ENCODE assay signal across 8 mouse cellular contexts in genomic region chr10:8196300-8196699, GRCm38 (mm10).
DNase-seq lines count a peak whose midpoint lies in the region; ATAC-seq and TF ChIP-seq lines count a peak whose summit lies in the region.

No protein-coding gene starts in this region.

- DNase-seq in R1 (ENCODE audit: low read depth, low spot score) = peak; percentile 80
- peak; percentile 70 for DNase-seq in cerebellum, adult 18-20 months
- peak; percentile 90 for DNase-seq in forebrain, postnatal 0 days
- DNase-seq in layer of hippocampus, adult 9-11 months = peak; percentile 81
- peak; percentile 94 for DNase-seq in lung, embryonic 14.5 days
- peak; percentile 32 for DNase-seq in retina, adult 2 months (ENCODE audit: low read depth, low spot score)
- DNase-seq in spleen, postnatal 4 days (ENCODE audit: low spot score in 2 of 2) = no peak

- H3K36me3 ChIP-seq in forebrain, postnatal 0 days (ENCODE audit: insufficient read depth) = no peaks in the 10 kb centered on the region
- no peaks in the 10 kb centered on the region for H3K36me3 ChIP-seq in hindbrain, embryonic 13.5 days
- no peaks in the 10 kb centered on the region for H3K36me3 ChIP-seq in lung, embryonic 14.5 days (ENCODE audit: insufficient read depth)

- no peaks in the 10 kb centered on the region for H3K4me1 ChIP-seq in forebrain, postnatal 0 days (ENCODE audit: insufficient read depth)
- H3K4me1 ChIP-seq in hindbrain, embryonic 13.5 days (replicated peaks) = peaks cover 7% of the 10 kb centered on the region; the same call in 1 of the 2 replicates
- H3K4me1 ChIP-seq in lung, embryonic 14.5 days (ENCODE audit: insufficient read depth) = no peaks in the 10 kb centered on the region

- no peak overlapping the region for H3K9ac ChIP-seq in forebrain, postnatal 0 days
- H3K9ac ChIP-seq in hindbrain, embryonic 13.5 days = no peak overlapping the region
- no peak overlapping the region for H3K9ac ChIP-seq in lung, embryonic 14.5 days

- H3K4me3 ChIP-seq in forebrain, postnatal 0 days (ENCODE audit: low read depth, low read length) = no peak overlapping the region
- no peak overlapping the region for H3K4me3 ChIP-seq in hindbrain, embryonic 13.5 days
- H3K4me3 ChIP-seq in lung, embryonic 14.5 days (ENCODE audit: low read depth, low read length) = no peak overlapping the region

- H3K27me3 ChIP-seq in forebrain, postnatal 0 days (ENCODE audit: insufficient read depth, low read length) = no peaks in the 10 kb centered on the region
- H3K27me3 ChIP-seq in hindbrain, embryonic 13.5 days = no peaks in the 10 kb centered on the region
- no peaks in the 10 kb centered on the region for H3K27me3 ChIP-seq in lung, embryonic 14.5 days (ENCODE audit: insufficient read depth, low read length)

- H3K9me3 ChIP-seq in forebrain, postnatal 0 days (ENCODE audit: low read length) = no peaks in the 10 kb centered on the region
- H3K9me3 ChIP-seq in hindbrain, embryonic 13.5 days = no peaks in the 10 kb centered on the region
- H3K9me3 ChIP-seq in lung, embryonic 14.5 days (ENCODE audit: low read depth, low read length) = no peaks in the 10 kb centered on the region

- peak; percentile 90 for TF ChIP-seq CTCF in forebrain, postnatal 0 days (IDR thresholded peaks at IDR 0.05; ENCODE audit: low read depth)
- TF ChIP-seq CTCF in lung, embryonic 14.5 days (IDR thresholded peaks at IDR 0.05; ENCODE audit: low read depth) = peak; percentile 90

- ATAC-seq in forebrain, postnatal 0 days = peak; percentile 93
- peak; percentile 90 for ATAC-seq in hindbrain, embryonic 13.5 days (ENCODE audit: low FRiP score)
- ATAC-seq in lung, embryonic 14.5 days (ENCODE audit: insufficient read depth) = peak; percentile 86

- H3K27ac ChIP-seq in forebrain, postnatal 0 days (ENCODE audit: low read depth, low read length) = no peak overlapping the region
- H3K27ac ChIP-seq in hindbrain, embryonic 13.5 days = no peak overlapping the region
- no peak overlapping the region for H3K27ac ChIP-seq in lung, embryonic 14.5 days (ENCODE audit: low read depth)

- 2% methylated on average over 2 of the region's 2 CpGs for WGBS in forebrain, postnatal 0 days
- 3% methylated on average over 2 of the region's 2 CpGs for WGBS in hindbrain, embryonic 13.5 days
- WGBS in lung, embryonic 14.5 days = 3% methylated on average over 2 of the region's 2 CpGs

- no peak overlapping the region for H3K4me2 ChIP-seq in forebrain, postnatal 0 days (ENCODE audit: low read depth)
- no peak overlapping the region for H3K4me2 ChIP-seq in hindbrain, embryonic 13.5 days
- no peak overlapping the region for H3K4me2 ChIP-seq in lung, embryonic 14.5 days

Comparison
In these comparisons a context has a peak if more than half of its experiments do, and no peak if none do; other contexts are left out.
1. DNase-seq: peak in R1 (single experiment), cerebellum, adult 18-20 months (2 of 2), forebrain, postnatal 0 days (single experiment), layer of hippocampus, adult 9-11 months (single experiment), lung, embryonic 14.5 days (single experiment) and retina, adult 2 months (single experiment); none in spleen, postnatal 4 days (0 of 2).
2. Peak in every context shown above with its lines, with median percentiles within 50 percentile points of each other: ATAC-seq.